Mouse (Mus musculus) large intestine, adult 2 months (tissue): ENCODE results near the gene Nsun6. TPM values are rescaled to one million over a fixed set of nuclear protein-coding genes. Genes with fewer than 3 reads are reported as not detected.
A peak's percentile ranks its signal among the peaks of the same experiment; 100 is the strongest.

Experiments
- DNase-seq: peaks from one replicate; pipeline ENCODE4 v3.0.0-alpha.2; 2012; ENCODE audit warnings: low read depth, low spot score
- WGBS: fragments of 180-500 bp; shearing (Covaris S2); methylation state at CpG from one replicate; pipeline ENCODE4 v1.1.7; 2018; 5-methylcytosine and 5-hydroxymethylcytosine counted together
- polyA plus RNA-seq: library from polyadenylated mRNA; depleted of rRNA; stranded (reverse); fragments of >200 nt; gene quantifications from 2 replicates; pipeline ENCODE4 v1.2.3, GENCODE M21; 2012; rRNA removed

Nsun6 gene
- polyA plus RNA-seq = 1.3 and 3.4 TPM in 2 replicates

DNA sequence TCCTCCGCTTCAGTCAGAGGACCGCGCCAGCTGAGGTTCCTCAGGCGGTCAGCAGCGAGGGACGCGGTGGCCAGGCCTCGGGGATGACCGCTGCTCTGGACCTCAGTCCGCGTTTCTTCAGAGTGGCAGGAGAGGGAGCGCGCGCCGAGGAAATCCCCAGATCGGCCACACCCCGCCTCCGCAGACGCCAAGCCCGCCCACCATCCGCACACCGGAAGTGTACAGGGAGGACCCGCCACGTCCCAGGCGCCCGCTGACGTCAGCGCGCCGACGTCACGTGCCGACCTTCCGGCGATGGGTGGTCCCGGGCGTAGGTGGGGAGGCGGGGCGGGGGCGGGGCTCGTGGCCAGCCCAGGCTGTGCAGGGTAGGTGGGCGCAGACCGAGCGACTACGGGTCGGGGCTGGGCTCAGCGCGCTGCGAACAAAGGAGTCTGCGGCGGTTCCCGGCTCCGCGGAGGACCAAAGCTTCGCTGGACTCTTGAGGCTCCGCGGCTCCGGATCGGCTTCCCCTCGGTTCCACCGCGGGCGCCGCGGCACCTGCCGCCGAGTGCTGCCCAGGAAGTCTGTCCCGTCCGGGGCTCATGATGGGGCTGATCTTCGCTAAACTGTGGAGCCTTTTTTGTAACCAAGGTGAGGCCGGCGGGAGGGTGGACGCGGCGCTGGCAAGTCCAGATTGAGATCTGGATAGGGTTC is at the start of gene Nsun6:
Gene Nsun6 (minus strand): TSS at position 125 of the 693 bp plus-strand sequence.
- DNase-seq = no peak
- under 1% methylated on average over 75 of the region's 75 CpGs for WGBS

DNA sequence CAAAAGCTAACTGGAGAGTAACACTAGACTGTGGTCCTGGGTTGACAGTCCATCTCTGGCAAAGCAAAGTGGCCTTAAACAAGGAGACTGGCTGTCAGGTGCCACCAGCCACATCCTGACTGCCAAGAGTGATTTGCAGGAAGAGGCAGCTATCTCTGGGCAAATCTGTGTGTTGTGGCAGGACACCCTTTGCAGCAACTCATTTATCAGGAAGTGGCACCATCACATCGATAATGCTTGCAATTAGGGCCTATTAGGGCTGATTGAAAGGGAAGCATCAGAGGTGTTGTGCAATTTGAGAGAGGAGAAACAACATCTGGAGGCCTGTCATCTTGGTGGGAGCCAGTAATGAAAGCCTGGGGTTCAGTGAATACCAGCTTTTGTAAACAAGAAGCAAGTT is 49.5 kb upstream of the Nsun6 start:
- DNase-seq = no peak
- 59% methylated on average over 1 of the region's 1 CpGs for WGBS

DNA sequence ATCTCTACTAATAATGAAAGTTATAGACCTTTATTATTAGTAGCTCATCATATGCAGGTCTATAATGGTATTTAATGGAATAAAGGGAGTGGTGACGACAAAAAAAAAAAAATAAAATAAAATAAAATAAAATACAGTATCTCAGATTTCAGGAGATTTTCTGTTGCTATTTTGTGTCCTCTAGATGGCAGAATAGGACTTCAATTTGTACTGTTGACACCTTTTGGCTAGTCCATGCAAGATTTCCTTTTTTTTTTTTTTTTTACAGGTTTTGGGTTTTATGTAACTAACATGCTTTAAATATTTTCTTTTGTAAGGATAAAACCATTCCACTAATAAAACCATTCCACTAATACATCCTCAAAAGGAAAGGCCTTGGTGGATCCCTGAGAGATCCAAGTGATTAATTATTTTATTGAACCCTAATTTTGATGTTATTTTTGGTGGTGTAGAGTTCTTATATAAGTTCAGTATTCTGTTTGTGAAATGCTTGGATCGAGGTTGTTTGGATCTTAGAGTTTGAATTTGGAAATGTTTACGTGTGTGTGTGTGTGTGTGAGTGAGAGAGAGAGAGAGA is 41.7 kb upstream of the Nsun6 start:
- no peak for DNase-seq
- WGBS = 43% methylated on average over 3 of the region's 3 CpGs

DNA sequence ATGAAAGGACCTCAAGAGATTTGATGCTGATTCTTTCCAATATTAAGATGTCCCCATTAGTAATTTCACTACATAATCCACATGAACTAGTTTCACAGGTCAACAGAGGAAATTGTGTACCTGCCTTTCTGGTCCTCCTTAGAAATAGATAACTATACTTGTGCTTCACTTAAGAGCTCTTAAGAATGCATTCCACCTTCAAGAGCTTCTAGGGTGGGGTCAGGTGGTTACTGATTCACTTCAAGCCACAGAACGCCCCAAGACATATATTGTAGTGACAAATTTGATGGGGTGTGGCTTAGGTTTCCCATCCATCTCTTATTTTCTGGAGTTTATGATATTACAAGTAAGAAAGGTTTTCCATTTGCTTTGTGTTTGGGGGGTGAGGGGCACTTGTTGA is 32.4 kb upstream of the Nsun6 start:
- DNase-seq = no peak
- WGBS = 44% methylated on average over 1 of the region's 1 CpGs

DNA sequence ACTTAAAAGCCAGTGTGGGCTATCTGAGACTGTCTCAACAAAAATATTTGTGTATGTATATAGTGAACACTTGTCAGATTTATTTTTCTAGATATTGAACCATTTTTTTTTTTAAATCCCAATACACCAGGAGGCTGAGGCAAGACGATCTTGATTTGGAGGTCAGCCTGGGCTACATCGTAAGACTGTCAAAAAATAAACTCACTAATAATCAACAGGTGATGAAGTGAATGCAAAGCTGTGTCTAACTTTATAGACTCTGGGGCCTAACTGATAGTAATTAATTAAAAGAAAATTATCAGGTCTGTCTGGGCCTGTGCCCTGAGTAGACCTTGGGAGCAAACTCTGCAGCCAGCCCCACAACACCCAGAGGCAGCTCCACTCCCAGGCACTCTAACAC is 28.8 kb upstream of the Nsun6 start:
- 98% methylated on average over 2 of the region's 2 CpGs for WGBS
- no peak for DNase-seq

DNA sequence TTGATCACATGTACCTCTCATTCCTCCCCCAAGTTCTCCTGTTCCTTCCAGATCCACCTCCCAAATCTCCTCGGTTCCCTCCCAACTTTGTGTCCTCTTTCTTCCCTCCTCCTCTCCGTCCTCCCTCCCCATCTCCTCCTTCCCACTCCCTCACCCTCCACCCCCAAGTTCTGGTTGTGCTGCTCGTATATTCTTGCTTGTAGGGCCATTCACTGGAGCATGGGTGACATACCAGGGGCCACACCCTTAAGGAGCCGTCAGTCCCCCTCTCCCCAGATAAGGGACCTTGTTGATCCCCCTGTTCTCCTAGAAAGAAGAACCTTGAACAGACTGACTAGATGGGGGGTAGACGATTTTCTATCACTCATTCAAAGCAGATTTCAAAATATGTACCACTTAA is 12.2 kb upstream of the Nsun6 start:
- DNase-seq = no peak
- WGBS = 64% methylated on average over 5 of the region's 5 CpGs

DNA sequence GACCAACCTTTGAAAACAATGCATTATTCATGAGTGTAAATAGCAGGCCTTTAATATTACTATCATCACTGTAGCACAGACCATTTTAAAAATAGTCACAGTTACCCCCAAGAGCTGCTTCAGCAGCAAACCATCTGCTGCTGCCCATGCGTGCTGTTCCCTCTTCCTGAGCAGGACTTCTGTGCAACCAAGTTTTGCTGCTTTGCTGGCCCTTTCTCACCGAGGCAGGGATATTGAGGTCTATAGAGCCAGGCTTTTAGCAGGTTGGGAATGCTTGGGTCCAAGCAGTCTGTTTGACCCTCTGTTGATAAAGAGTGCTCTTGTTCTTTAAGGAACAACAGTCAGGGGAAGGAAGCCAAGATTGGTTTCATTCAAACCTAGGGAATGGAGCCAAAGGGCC is 10.6 kb upstream of the Nsun6 start:
- WGBS = 79% methylated on average over 2 of the region's 2 CpGs
- no peak for DNase-seq

DNA sequence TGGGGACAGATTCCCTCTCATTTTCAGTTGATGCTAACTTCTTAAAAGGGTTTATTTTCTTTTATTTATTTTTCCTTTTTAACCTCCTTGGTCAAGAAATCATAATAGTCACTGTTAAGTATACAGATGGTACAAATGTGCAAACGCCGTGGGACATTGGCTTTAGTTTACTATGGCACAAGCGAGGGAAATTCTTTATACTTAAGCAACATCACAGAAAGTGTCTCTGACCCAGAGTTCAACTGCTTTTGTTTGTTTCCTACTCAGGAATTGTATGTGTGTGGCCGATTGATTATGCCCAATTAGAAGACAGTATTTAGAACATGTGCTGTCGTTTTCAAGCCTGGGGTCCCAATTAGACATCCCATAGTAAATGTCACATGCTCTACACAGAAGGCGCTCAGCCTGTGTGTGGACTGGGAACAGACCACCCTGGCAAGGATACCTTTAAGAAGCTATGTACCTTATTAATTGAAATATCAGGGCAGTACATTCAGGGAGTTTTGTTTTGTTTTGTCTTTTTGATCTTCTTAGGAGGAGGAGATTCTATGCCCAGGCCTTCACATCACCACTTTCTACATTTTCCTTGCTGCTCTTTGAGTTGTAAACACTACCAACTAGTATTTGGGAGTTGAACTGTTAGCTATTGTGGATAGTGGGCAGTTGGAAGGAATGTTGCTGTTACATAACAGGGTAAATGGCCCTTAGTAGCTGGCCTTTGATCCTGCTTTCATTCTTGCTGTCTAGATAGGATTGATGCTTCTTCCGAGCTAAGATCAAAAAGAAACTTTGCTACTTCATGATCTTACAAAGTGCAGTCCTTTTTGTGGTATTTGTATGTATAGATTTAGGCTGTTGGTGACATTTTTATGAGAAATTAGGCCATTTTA is 9.8 kb upstream of the Nsun6 start:
- DNase-seq = no peak
- 69% methylated on average over 7 of the region's 7 CpGs for WGBS

DNA sequence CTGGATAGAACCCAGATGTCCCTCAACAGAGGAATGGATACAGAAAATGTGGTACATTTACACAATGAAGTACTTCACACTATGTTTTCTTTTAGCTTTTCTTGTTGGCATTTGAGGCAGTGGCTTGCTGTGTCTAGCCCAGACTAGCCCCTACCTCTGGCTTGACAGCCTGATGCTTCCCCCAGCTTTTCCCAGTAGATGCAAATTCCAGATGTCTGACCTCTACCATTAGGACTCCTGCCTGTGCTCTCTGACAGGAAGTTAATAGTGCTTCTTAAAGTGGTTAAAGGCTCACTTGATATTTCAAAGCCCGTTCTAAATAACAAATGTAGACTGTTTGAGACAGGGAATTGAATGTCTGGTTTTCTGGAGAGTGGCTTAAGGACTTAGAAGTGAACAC is 8.9 kb upstream of the Nsun6 start:
- WGBS = 50% methylated on average over 1 of the region's 1 CpGs
- DNase-seq = no peak

DNA sequence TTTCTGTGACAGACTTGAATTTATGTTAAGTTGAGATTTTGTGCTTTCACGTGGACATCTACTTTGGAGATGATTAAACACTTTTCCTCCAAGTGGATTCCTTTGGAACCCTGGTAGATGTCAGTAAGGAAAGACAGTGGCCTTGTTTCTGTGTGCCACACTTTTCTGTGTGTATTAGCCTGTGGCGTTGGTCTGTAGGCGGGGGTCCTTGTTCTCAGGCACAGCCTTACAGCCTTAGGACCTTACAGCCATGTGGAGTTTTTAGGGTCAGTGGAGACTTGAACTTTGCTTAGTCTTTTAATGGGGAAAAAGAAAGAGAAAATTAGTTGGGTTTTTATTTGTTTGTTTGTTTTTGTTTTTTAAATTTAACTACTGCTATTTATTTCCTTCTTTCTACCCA is 6.0 kb upstream of the Nsun6 start:
- WGBS = 85% methylated on average over 3 of the region's 3 CpGs
- DNase-seq = no peak

DNA sequence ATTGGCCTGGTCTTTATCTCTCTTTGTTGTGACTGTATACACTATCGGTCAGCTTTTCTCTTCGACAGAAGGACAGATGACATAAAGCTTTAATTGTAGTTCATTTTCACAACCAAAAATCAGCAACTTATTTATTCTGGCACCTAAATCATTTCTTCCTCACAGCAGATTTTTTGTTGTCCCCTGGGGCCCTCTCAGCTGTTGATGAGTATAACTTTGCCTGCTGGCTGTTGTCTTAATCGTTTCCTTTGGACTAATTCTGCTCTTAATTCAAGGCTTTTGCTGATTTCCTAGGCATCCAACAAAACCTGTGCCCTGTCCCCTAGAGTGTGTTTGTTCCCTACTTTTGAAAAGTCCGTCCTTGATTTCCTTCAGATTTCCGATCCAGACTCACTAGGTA is 3.4 kb upstream of the Nsun6 start:
- 74% methylated on average over 5 of the region's 5 CpGs for WGBS
- DNase-seq = no peak

DNA sequence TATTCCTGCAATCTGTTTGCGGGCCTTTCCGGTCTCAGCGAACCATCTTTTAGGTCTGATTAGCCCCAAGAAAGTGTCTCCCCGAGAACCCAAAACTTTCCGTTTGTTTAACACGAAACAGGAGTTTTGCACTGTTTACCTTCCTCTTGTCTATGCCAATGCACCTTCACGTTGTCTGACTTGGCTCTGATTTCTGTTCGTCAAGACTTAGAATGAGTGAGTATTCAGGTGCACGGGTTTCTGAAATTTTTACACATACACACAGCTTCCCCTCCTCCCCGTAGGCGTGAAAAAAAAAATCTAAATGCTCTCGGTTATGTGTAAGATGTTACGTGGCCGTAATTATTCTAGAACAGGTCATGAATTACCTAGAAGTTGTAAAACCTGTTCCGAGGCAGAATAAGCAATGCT is 877 bp upstream of the Nsun6 start:
- DNase-seq = no peak
- WGBS = under 1% methylated on average over 15 of the region's 15 CpGs

DNA sequence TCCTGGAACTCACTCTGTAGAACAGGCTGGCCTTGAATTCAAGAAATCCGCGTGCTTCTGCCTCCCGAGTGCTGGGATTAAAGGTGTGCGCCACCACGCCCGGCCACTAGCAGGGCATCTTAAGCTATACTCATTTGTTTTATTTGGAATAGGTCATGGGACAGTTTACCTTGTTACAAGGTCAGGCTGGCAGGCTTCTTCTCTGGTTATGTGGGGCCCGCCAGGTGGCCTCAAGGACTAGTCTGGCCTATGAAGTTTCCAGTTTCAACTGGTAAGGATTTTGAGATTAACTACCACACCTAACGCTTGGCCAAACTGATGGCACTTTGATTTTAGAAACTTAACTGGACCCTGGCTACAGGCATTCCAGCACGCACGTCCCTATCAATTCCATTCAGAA is 373 bp downstream of the Nsun6 start:
- DNase-seq = no peak
- 10% methylated on average over 10 of the region's 10 CpGs for WGBS

DNA sequence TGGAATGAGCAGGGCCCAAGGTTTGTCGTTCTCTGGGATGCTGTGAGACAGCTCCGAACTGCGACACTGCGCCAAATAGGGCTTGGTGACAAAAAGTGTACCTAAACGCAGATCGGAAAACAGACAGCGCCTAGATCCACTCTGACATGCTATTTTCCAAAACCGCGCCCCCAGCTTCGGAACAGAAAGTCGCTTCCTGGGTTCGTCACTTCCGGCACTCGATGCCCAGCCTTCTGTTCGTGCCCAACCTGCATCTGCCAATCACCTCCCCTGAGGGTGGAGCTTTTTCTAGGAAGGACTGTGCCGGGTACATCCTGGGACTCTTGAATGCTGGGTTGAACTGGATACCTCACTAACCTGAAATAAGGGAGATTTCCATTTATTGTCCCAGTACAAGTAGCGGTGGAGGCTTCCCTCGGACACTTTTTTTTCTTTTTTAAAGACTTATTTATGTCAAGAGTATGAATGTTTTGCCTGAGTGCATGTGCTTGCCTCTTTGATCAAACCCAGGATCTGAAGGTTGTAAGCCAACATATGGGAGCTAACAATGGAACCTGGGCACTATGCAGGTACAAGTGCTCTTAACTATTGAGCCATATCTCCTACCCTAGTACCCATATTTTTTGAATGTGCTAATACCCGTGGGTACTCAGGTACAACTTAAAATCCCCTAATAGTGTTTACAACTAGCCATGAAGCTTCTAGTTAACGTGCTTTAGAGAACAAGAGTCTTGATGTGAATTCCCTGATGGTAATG is 5.6 kb downstream of the Nsun6 start, which contains the start of gene Arl5b:
Gene Arl5b (plus strand): TSS at position 279 of the 757 bp plus-strand sequence.
- peak; percentile 87 for DNase-seq
- 6% methylated on average over 20 of the region's 20 CpGs for WGBS

DNA sequence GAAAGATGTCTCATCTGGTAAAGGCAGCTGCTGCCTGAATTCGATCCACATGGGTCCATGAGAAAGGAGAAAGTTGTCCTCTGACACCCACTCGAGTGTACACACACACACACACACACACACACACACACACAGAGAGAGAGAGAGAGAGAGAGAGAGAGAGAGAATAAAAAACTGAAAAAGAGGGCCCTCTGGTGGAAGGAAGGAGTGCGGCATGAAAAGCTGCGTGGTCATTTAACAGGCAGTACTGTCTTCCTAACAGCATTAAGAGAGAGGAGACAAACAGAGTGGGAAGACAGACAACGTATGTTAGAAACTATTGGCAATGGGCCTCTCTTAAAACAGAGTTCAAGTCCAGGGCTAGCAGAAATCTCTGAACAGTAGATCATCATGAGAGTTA is 14.5 kb downstream of the Nsun6 start:
- WGBS = 53% methylated on average over 5 of the region's 5 CpGs
- DNase-seq = no peak

DNA sequence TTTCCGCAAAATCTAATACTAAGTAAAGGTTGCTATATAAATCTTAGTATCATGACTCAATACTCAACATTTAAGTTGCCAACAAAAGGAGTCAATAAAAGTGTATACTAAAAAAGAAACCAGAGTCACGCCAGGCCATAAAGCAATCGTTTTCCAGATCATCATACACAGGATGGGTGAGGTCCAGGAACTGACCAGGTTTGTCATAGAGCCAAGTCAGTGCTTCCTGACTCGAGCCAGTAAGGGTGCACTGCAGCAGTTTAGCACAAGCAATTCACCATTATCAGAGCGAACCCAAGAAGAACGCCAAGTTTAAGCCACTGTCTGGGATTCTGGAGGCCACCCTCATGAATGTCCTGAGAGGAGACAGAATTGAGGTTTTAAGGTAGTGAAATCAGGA is 16.2 kb downstream of the Nsun6 start:
- DNase-seq = peak; percentile 95
- WGBS = 30% methylated on average over 6 of the region's 6 CpGs

DNA sequence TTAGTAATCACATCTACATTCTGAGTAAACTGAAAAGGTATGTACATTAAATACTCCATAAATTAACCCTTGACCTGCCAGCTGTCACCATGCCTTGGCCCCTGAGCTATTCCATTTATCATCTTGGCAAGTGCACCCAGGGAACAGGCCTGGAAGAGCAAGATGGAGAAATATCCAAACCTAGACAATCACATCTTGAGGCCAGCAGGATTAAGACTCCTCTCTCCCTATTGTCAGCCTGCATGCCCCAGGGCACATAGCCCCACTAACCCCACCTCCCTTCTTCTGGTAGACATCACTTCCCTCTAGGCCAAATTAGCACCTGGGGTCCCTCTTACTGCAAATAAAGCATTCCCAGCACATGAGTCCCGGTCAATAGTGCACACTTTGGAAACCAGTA is 27.1 kb downstream of the Nsun6 start:
- DNase-seq = no peak
- WGBS = 83% methylated on average over 1 of the region's 1 CpGs

DNA sequence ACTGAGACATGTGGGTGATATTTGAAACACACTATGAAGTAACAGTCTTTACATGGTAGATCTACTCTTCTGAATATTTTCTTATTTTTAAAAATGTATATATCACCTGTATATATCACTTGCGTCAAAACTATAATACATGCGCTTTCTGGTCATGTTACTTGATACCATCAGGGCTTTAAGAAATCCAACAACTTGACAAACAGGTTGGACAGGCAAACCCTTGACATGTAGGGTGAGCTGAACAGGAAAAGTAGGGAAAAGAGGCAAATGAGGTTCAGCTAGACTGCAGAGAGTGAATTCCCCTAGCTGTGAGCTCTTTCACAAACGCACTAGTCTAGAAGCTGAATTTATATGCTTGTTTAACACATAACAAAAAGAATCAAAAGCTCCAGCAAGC is 28.1 kb downstream of the Nsun6 start:
- no peak for DNase-seq
- 93% methylated on average over 3 of the region's 3 CpGs for WGBS

DNA sequence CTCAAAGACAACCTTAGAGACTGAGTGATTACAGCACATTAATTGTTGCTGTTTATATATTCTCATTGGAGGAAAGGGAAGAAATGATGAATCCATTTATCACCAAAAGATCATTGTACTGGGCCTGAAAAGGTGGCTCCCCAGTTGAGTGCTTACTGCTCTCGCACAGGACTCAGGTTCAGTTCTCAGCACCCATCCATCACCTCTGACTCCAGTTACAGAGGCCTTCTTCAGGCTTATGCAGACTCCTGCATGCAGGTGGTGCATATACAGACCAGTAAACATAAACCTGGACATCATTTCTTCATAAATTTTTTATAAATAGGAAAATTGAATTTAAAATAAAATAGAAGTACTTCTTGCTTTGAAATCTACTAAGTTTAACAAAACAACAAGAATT is 46.8 kb downstream of the Nsun6 start:
- no peak for DNase-seq
- 97% methylated on average over 1 of the region's 1 CpGs for WGBS

DNA sequence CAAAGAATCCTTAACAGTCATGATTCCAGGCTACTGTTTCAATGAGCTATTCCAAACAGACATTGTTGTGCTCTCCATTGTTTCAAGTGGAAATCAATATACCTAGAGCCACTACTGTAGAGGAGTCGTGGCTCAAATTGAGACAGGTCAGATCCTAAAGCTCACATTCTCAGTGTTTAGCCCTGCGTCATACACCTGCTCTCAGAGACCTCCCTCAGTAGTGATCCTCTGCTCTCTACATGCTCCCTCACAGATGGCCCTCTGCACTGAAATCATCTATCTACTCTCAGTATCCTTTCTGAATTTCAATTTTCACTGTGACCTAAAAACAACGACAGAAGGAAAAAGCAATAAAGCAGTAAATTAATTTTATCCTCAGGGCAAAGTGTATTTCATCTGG is 47.3 kb downstream of the Nsun6 start:
- WGBS = 58% methylated on average over 3 of the region's 3 CpGs
- no peak for DNase-seq
